Mouse (Mus musculus) MN1 (cell line): Measurements from ENCODE around the gene Lysmd2.
A peak's percentile ranks its signal among the peaks of the same experiment; 100 is the strongest.
"Not testable (repeated sequence)": the region's sequence is repeated elsewhere in the genome, so short reads cannot be mapped to it uniquely, and the experiment has no call there.

Experiments used
- DNase-seq: peaks from one replicate; pipeline ENCODE4 v3.0.0-alpha.2; 2016; ENCODE audit warnings: low spot score

Lysmd2 gene

DNA sequence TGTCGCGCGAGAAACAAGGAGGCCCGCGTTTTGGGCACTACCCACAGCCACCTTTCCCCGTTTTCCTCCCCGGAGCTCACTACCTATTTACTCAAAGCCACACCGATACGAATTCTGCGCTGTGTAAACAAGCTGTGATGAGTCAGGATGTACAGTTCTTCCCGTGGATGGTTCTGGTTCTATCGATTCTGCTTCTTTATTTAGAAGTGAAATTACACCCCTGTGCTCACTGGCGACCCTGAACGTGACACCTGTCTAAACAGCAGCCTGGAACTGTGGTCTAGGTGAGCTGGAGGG is 715 bp downstream of the Lysmd2 start:
- DNase-seq, result no peak

DNA sequence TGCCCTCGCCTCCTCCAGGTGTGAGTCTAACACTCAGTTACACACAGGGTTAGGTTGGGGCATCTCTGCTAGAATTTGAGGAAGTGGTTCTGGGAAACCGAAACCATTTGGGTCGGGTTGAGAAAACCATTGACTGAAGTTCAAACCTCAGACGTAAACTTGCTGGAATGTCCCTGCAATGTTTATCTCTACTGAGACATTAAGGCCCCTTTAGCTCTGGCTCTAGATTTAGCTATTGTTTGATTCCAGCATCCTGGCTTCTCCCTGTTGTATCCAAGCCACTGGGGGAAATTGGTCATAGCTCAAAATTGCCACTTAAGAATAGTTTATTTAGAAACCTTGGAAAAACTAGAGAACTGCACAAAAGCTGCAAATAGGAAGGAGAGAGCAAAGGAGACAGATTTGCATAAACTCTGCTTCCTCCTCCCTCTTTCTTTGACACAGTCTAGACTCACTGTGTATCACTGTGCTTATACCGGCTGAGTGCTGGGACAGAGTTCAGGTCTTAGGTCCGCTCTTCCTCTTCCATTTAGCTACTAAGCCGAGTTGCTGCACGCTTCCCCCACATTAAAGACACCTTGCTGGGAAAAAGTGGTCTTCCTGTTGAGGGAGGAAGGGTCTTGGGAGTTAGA is 5.4 kb downstream of the Lysmd2 start:
- DNase-seq, result no peak

DNA sequence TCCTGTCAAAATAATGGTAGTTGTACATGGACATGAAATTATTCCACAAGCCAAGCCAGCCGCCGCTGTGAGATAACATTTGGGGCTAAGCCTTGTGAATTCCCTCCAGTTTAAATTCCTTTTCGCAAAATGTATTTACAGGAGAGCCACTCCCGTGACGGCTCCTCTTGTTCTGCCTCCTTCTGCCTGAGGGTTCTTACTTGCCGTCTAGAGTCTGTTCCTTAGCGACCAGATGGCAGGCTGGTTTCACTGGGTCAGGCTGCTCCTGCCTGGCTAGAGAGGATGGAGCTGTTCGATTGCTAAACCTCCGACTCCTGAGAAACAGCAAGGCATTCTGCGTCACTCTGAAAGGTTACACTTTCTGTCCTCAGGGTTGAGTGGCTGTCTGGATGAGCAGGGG is 6.6 kb downstream of the Lysmd2 start:
- DNase-seq, result no peak

DNA sequence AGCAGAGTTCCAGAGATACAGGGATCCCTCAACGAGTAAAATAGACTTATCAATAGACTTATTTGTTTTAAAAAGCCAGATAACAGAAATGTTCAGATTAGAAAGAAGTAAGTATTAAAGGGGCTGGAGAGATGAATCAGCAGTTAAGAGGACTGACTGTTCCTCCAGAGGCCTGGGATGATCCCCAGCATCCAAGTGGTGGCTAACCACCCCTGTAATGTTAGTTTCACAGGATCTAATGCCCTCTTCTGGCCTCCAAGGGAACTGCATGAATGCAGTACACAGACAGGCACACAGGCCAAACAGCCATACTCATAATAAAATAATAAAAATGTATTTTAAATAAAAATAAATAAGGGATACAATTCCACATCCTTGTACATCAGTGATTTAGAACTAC is 7.4 kb downstream of the Lysmd2 start:
- DNase-seq, result no peak

DNA sequence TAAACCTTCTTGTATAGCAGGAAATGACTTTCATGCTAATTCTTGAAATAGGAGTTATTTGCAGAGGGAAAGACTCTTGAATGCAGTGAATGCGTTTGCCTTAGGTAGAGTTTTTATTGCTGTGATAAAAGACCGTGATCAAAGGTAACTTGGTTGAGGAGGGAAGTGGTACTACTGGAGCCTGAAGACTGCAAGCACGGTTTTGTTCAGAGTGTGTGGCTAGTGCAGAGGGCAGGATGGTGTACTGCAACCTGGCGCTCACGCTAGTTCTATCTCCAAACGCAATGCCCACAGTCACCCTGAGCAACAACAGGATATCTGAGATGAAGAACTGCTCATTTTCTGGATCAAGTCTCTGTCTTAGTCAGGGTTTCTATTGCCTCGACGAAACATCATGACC is 8.1 kb downstream of the Lysmd2 start:
- DNase-seq, result no peak

DNA sequence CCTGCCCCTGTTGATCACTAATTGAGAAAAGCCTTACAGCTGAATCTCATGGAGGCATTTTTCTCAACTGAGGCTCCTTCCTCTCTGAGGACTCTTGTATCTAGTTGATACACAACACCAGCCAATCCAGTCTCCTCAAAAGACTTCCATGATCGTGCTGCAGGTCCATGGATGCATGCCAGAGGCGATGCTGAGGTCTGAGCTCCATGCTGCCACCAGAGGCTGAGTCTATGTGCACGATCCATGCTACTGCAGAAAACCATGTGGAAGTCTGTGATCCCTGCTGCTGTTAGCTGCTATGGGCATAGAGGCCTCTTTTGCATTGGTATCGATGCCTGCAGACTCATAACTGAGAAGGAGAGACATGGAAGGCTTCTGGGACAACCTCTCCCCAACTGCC is 8.7 kb downstream of the Lysmd2 start:
- DNase-seq, result no peak

DNA sequence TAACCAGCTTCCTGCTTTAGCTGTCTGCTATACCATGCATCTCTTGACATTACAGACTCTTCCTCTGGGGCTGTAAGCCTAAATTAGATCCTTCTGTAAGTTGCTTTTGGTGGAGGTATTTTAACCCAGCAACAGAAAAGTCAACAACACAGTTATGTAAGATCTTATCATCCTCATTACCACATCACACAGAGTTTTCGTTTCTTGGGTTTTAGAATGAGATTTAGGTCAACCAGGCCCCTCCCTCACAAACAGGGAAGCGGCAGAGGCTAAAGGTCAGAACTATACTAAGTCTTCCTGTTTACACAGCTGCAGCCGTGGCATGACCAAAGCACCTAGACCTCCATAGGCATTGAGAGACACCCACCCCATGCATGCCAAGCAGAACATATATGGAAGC is 19.9 kb downstream of the Lysmd2 start:
- no peak for DNase-seq

DNA sequence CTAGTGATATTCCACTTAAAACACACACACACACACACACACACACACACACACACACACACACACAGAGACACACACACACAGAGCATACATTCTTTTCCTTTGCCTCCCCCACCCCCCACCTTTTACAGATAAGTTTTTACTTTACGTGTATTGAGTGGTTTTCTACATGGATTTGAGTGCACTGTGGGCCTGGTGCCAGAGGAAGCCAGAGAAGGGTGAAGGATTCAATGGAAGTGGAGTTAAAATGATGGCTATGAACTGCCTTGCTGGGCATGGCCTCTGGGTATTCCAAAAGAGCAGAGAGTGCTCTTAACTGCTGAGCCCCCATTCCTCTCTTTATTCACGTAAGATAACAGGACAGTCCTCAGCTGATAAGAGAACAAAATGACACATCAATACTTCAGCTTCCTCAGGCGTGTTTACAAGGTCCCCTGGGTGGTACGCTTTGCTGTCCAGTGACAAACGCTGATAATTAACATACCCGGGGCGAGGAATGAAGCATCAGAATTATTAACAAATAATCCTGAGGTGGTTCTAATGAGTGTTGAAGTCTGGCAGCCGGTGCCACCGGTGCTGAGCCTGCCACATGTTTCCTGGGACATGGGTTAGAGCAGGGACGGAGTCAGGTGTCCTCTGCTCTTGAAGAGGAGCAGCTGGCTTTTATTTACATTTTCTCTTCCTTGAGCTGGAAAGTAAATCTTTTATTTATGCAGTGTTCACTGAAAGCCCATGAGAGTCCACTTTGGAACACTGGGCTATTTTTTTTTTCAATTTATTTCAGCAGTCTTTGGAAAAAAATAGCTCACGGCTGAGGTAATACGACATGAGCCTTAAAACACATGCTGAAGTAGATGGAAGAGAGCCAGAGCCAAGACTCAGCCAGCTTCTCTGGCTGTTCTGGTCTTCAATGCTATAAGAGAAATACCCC is 28.7 kb downstream of the Lysmd2 start:
- peak; percentile 54 for DNase-seq

DNA sequence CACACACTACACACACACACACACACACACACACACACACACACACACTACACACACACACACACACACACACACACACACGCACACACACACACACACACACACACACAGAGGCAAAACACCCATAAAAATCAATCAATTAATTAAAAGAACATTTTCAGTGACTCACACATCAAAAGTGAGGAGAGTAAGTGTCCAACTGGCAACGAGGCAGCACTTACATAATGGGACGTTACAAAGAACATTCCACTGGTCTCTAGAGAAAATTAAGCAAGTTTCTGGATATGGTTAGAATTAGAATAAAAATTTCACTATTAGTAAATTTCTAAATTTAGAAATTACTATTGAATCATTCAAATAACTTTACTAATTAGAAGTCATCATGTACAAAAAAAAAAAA is 30.9 kb downstream of the Lysmd2 start:
- not testable (repeated sequence) for DNase-seq

DNA sequence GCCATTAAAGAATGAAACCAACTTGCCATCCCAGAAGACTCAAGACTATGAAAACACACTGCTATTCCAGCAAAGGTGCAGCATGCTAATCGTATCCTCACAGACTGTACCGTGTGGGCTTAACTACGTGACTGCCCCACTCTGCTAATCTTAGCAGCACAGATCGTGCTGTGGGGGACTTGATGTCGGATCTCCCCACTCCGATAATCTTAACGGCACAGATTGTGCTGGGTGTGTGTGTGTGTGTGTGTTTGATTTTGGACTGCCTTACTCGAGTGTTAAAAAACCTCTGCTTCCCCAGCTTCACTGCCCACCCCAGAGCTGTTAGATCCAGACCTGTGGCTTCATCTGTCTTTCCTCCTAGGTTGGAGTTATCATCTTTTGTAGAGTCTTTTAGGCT is 35.4 kb downstream of the Lysmd2 start:
- DNase-seq, result no peak

DNA sequence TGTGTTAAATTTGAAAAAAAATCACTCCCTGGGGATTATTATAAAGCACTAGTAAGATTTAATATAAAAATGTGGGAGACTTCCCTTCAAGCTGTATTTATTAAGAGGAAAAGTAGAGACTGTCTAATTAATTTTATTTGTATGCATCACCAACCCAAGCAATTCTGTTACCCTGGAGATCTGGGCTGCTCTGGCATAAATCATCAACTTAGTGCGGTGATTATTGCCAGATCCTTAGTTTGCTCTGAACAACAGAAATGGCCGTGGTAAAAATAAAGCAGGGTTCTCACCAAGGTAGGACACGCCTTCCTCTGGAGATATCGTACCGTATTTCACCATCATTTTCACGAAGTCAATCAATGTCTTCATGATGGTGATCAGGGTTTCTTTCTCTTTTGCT is 39.8 kb downstream of the Lysmd2 start:
- DNase-seq, result peak; percentile 73

DNA sequence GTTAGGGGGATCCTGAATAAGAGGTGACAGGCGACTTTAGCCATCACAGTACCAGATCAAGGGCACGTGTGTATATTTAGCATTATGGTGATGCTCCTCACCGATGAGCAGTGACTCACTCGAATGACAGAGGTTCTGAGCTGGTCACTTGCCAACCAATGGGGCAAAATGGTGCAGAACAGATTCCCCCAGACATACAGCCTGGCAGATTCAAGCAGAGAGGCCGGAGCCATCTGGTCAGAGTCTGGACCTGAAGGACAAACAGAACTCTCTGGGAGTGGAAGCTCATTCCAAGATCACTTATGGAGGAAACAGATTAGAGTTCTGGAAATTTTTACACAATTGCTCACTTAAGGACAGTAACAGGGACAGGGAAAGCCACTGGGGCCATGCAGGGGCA is 41.1 kb downstream of the Lysmd2 start:
- peak; percentile 96 for DNase-seq

DNA sequence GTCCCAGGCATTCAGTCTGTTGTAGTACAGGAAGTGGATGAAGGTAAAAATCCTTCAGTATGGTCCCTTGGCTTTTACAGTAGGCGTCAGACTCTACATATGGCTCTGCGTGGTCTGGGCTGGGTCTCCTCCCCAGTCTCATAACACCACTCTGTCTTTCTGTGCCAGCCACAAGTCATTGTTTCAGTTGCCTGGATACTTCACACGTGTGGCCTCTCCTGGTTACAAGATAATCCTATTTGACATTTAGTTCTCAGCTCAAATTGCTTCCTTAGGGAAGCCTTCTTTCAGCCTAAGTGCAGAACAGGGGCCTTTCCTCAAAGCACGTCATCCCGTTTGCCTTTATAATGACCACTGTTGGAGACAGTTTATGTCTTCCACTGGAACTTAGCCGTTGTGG is 47.2 kb downstream of the Lysmd2 start:
- DNase-seq, result peak; percentile 59

DNA sequence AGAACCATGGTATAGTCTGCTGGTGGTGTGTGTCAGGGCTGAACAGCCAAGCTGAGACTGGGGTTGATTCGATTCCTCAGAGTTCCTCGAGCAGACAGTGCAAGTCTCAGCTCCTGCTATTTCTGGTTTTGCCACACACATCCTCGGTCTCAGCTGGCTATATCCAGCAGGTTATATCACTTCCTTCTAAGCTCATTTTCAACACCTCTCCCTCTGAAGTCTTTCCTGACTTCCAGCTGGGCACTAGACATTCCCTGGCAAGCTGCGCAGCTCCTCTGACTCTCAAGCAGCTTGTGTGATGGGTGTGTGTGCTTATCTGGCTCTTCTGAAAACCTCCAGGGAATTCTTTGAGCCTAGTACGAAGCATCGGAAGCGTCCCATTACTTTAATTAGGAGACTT is 50.7 kb downstream of the Lysmd2 start:
- DNase-seq, result peak; percentile 53

DNA sequence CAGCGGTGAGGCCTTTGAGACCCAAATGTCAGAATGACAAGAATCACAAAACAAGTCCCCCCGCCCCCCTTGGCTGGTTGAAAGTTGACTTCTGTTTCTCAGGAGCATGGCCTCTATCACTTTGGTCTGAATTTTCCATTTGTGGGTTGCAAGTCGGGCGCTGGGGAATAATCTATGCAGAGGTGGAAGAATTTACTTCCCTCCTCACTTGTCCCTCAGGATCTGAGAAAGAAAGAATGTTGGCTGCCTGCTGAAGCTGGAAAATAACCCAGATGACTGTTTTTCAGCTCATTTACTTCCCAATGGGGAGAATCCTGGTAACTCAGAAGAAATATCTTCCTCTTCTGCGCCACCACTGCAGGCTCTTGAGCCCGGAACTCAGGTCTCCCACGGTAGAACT is 52.8 kb downstream of the Lysmd2 start:
- no peak for DNase-seq

DNA sequence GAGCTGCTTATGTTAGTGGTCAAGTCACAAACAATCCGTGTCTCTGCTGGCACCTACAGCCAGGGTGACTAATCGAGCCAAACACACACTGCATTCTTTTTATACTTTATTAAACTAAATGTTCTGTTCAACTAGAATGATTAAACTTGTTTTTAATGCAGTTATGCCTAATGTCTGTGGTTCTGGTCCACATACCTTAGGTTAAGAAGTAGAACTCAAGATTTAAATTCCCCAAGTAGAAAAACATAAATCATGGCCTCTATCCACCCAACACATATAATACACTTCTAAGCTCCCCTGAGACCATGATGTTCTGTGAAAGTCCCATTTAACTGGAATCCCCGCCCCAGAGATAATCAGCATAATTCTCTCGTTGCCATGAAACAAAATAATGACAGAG is 54.1 kb downstream of the Lysmd2 start:
- DNase-seq, result peak; percentile 65

DNA sequence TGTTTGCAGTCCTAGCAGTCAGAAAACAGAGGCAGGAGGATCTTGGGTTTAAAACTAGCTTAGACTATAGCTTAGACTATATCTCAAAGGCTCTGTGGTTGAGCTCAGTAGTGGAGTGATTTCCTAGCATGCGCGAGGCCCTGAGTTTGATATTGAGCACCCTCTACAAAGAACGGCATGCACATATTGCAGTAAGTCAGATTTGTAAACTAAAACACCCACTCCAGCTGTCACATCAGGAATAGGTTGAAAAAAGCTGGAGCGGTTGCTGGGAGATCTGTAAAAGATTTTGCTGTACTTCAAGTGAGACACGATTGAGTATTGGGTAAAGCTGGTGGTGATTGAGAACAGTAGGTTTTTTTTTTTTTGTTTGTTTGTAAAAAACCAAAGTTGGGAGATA is 55.1 kb downstream of the Lysmd2 start:
- DNase-seq, result no peak

DNA sequence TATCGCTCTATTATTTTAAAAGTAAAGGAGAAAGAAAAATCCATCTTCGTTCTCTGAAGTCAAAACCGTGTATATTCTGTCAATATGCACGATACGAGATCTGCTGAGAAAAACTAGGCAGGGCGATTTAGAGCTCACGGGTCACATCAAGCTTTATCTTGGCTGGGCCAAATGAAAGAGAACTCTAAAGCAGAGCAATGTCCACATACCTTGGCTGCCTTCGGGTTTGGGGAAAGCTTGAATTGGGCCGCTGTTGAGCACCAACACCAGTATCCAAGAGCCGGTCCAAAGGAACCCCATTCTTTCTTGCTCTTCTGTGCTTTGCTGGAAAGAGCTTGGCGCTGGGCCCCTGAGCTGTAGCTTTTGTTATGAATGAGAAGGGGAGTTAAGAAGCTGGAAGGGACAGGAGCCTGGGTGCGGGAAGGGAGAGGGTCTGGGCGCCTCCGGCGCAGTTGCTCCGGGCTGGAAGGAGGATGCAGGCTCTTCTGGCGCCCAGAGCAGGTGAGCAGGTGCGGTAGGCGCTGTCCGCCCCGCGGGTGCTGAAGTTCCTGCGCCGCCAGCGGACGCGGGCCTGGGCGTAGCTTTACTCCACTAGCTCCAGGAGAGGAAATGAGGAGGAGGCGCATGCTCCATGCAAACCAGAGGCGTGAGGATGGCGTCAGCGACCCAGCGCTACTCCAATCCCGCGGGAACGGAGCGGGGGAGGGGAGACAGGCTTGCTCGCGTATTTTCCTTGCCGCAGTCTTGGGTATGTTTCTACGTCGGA is 58.1 kb downstream of the Lysmd2 start, which contains the start of gene Scg3:
Scg3 (minus strand) TSS at position 631 of the 766 bp plus-strand sequence.
- peak; percentile 97 for DNase-seq

DNA sequence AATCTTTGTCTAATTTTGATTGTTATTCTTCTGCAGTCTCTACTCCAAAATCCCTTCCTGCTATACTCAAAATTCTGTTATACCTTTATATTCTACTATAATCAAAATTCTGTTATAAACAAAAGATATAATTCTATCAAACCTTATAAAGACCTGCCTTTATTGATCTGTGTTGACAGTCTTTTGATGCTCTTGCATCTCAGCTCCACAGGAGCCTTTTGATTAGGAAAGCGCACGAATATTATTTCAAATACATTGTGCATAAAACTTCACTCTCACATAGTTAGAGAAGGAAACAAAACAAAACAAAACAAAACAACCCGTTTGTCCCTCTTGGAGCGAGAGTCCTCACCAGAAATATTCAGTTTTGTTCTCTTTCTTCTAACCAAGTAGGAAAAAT is 58.8 kb downstream of the Lysmd2 start:
- no peak for DNase-seq

DNA sequence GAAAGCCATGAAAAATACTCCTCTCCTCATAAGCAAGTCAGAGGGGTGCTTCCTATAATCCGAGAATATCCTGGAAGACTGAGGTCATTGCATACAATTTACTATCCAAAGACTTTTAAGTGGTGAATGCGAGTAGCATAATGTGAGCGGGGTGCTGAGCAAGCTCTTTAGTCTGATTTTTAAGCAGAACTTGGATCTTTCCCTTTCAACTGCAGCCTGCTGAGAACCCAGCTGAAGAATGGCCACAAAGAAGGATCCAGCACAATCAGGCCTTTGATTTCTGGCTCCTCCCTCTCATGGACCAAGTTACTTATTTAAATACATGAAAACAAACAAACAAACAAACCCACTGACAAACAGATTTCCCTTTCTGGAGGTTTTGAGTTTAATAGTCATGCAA is 59.2 kb downstream of the Lysmd2 start:
- DNase-seq, result no peak
